Mouse (Mus musculus): ENCODE measurements around the gene Ube4a.

Gene Ube4a

DNA sequence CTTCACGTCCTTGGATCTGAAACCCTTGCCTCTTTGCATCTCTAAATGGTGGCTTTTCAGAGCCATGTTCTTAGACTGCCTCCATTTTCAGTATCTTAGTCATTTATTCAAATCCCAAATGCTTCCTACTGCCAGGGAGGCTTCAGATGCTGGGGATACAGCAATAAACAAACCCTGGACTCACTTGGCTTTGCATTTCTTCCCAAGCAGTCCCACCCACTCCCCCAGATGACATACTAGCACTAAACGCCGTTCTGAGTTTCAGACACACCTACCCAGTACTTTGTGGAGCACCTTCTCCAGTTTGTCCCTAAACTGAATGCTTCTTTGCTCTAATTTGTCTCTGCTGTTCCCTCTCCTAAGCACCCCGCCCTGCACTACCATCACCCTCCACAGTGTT lies 68.4 kb downstream of the Ube4a start:
- no peak for DNase-seq

DNA sequence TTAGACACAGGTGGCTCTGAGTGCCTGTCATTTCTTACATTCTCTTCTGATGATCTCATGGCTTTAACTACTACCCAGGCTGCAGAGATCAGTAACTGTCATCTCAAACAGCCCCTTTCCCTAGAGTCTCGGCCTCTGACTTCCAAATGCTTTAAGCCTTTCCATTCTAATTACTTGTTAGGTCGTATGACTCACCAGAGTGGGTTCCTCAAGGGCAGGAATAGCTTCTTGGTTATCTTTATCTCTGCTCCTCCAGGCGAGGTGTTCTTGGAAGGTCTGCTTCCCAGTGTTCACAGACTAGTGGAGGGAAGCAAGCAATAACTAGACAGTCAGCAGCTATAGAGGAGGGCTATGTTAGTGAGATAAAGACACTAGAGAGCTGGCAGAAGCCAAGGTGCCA lies 72.7 kb downstream of the Ube4a start:
- no peak for DNase-seq

DNA sequence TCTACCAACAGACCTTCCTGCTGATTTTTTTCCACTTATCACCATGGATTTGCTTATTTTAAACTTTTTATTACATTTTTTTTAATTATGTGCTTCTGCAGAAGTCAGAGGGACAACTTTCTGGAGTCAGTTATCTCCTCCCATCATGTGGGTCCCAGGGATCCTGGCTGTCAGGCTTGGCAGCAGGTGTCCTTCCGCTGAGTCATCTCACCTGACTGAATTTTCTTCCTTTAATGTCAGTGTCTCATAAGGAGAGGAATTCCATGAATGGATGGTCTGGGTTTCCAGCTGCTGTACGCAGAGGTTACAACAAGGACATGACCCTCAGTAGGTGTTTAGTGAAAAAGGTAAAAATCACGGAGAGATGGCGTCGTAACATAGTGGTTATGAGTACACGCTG lies 74.2 kb downstream of the Ube4a start:
- DNase-seq, result no peak

DNA sequence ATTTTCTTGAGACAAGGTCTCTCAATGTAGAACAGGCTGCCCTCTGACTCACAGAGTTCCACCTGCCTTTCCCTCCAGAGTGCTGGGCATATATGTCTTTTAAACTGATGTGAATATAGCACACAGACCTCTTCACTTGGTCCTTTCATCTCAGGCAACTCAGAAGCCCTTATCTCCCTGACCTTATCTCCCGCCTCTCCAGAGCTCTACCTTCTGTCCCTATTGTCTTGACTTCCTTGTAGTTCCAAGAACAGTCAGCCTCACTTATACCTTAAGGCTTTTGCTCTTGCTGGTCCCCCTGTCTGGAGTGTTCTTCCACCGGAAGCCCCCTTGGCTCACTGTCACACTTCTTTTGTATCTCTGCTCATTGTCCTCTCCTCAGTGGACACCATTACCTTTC lies 75.3 kb downstream of the Ube4a start:
- no peak for DNase-seq

DNA sequence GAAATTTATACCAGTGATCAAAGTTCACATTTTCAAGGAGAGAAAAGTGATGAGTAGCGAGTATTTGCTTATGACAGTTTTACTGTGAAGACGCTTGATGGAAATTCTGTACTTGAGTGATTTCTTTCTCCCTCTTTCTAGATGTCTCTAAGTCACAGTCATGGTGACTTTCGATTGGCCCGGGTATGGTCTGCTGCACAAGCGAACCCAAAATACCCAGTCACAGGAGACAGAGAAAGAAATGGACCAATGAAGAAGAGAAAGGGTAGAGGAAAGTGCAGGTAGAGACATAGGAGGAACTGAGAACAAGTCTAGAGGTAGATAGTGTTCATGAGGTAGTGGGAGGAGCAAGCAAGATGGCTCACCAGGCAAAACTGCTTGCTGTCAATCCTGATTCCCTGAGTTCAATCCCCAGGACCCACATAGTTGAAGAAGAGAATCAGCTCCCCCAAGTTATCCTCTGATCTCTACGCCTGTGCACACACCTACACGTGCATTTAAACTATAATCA lies 77.2 kb downstream of the Ube4a start:
- no peak for DNase-seq

DNA sequence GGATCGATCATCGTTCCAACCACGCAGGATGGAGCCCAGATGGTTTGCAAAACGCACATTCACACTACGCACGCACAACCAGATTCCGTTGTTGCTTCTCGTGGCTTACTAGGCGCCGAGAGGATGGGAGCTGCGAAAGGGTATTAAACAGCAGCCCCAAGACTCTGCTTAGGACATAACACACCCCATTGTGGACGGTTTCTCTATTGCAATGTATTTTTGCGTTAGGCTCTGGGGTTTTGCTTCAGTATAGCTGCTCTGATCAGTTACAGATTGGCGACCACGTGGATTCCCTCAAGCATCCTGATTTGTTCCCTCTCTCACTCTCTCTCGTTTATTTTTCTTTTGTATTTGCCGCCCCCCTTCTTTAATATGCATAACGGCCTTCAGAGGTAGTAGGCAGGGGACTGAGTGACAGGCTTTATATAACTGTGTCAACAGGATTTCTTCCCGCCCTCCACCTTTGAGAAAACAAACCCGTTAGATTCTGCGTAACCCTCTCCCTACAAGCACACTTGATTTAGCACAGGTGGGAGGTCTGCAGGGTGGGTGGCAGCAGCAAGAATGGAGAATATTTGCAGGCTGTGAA lies 82.3 kb downstream of the Ube4a start:
- DNase-seq, result no peak

DNA sequence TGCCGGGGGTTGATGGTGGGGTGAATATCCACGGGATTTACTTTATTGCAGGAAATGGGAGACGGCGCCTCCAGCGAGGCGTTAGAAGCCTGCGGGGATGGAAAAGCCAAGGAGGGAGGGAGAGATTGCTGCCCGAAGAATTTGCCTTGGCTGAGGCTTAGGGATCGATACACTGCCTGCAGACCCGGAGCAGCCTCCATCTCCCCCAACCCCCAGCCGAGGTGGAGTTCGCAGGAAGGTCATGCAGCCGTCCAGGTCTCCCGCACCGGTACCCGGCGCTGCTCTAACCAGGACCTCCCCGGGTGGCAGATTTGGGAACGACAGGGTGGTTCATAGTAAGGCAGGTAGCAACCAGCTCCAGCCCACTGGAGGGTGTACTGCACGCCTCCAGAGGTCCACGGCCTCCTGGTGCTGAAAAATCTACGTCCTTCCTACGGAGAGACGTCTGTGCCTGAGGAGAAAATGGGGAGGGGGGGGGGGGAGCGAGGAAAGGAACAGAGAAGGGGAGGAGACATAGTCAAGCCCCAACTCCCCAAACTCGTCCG lies 82.9 kb downstream of the Ube4a start:
- DNase-seq, result peak; percentile 40 to 47

DNA sequence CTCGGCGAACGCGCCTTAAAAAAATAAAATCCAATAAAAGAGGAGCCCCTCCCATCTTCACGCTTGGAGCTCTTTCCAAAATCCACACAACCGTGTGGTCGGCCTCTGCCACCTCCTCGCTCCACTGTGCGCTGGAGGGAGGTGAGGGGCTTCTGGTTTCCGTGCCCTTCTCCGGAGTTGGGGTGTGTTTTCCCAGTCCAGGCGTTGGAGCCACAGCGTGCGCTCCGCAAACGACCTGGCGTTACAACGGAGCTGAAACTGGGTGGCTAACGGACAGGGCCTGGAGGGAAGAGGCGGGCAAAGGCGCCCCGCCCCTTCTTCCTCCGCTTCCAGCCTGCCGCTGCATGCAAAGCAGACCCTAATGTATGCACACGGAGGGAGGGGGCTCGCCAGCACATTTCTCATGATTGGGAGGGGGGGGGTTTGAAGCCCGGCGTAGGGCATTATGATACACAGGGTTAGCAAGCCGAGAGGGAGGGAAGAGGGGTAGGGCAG lies 83.4 kb downstream of the Ube4a start:
- peak; percentile 73 to 76 for DNase-seq

DNA sequence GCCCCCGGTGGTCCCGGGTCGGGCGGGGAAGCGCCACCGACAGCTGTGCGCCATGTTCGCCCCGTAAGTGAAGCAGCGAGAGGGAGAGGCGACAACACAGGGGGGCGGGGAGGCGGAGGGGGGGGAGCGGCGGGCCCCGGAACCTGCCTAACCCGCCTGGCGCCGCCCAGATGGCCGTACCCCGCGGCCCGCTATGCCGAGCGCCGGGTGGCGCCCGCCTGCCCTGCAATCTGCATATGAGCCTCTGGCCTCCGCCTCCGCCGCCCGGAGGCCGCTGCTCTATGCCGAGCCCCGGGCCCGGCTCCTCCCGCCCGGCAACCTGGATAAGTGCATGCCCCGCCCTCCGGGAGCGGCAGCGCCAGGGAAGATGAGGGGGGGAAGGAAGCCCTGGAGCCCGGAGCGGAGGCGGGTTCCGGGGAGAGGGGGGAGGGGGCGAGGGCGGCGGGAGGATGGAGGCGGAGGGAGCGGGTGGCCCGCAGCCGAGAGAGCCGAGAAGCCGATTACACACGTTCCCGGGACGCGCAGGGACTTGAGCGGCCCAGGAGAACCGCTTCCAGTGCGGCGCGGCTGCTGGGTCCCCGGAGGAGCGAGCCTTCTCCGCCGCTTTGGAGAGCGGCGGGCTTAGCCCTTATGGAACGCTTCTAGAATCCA lies 84.1 kb downstream of the Ube4a start, which contains the start of gene Kmt2a:
TSS of gene Kmt2a (minus strand) at position 76 of the 651 bp plus-strand sequence.
- peak; percentile 96 for DNase-seq

DNA sequence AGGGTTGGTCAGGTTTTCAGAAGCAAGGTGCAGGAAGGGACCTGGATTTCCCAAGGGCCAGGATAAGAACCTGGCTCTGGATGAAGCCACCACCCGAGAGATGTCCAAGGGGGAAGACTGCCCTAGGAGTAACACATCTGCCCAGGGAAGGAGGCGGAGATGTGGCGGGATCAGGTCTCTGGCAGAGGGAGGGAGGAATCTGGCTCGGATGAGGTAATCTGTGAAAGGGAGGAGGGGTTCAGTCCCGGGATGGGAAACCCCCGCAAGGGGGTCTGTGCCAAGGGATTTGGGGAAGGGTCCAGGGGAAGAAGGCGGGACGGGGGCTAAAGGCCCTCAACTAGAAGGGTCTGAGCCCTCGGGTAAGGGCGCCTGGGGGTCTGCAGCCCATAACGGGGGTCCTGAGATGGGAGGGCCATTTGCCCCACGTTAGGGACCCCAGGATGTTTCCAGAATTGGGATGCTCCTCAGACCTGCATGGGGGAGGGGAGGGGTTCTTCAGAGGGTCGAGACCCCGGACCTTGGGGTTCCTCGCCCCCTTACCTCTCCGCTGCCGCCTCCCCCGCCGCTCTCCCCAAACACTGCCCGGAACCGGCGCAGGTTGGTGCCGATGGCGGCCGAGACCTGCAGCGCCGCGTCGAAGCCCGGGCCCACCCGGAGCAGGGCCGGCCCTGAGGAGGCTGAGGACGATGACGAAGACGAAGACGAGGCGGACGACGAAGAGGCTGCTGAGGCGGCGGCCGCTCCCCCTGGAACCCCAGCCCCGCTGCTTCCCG lies 84.9 kb downstream of the Ube4a start:
- peak; percentile 14 to 29 for DNase-seq

DNA sequence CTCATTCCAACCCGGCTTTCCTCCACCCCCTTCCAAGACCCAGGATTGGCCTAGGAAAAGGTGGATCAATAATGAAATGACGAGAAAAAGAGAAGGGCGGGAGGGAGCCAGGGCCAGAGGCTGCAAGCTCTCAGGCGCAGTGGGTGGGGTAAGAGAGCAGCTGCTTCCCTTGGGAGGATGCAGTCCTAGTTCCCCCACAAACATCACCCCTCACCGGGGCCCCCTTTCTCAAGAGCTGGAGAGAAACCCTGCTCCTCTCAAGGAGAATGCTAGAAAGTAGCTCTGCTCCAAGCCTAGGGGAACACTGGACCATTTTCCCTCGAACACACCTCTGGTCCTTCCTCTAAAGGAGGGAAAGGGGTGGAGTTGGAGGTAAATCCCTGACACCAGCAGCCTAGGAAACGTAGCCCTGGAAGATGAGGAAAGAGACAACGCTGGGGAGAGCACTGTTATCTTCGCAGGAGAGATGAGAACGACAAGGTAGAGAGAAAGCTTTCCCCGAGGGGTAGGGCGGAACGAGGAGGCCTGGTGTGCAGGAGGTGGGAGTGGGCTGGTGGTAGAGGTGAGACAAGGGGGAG lies 85.6 kb downstream of the Ube4a start:
- DNase-seq, result no peak

DNA sequence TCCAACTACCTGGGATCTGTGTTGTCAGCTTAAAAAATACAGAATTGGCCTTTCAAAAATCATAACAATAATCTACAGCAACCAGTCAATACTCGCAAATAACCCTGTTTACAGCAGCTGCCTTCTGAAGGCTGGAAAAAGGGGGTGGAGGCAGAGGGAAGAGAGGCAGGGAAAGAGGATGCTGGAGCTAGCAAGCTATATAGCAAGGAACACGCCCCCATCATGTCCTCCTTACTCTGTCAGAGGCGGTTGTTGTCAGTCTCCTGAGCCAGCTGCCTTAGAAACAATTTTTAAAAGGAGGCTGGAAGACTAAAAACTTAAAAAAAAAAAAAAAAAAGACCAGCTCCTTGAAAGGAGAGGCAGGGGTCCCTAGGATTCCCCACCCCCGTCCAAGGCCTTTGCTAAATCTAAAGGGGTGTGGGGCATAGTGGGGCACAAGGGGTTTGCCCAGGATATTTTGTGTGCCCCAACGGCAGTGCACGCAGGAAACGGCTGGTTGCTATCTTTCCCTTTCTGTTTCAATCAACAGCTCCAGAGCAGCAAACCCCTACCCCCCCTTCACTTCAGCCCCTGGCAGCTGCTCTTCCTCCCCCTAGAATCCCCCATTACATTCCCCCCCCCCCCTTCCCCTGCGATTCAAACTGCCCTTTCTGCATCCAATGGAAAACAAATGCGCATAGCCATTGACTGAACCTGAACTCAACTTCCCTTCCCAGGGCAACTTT lies 86.5 kb downstream of the Ube4a start:
- no peak for DNase-seq

DNA sequence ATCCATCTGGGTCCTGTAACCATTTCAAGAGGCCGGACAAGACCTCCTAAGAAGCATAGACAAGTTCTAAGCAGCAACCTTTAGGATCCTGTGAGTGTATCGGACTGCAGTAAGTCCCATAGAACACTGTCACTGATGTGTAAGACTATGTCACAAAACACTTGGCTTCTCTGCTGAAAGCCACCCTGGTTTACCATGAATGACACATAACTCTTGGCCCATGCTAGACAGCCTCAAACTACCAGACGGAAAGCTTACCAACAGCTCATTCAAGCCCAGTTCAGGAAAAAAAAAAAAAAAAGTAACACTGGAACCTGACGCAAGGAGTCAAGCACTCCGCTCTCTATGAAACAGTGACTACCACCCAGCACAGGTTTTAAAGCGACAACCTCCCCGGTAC lies 87.7 kb downstream of the Ube4a start:
- DNase-seq, result no peak

DNA sequence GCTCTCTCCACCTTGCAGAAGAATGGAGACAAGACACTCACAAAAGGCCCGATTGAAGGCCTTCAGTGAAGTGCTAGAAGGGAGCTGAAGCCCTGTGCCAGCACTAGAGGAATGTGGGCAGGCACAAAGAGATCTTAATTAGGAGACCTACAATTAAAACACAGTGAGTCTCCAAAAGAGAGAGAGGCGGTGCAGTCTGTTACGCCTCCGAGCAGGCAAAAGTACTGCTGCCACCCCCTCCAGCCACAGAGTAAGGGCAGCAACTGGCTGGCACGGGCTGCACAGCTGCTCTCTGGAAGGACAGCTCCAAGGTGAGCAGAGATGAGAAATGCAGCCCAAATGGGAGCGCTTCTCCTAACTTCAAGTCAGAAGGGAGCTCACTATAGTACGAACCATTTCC lies 89.9 kb downstream of the Ube4a start:
- DNase-seq, result peak; percentile 19 to 22

DNA sequence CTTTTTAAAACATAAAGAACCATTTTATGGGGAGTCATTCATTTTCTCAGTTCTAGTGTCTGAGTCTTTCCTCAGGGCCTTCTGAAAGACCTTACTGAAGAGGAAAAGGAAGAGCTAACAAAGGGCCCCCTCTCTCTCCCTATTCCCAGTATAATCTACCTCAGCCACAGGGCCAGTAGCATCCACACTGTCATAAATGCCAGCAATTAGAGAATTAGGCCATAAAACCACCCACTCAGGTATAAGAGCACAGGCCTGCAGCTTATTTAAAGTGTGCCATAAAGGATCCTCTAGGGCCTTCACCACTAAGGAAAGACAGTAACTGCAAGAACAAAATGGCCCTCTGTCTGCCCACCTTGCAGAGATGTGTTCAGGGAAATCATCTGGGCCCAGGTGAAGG lies 91.2 kb downstream of the Ube4a start:
- DNase-seq, result no peak

DNA sequence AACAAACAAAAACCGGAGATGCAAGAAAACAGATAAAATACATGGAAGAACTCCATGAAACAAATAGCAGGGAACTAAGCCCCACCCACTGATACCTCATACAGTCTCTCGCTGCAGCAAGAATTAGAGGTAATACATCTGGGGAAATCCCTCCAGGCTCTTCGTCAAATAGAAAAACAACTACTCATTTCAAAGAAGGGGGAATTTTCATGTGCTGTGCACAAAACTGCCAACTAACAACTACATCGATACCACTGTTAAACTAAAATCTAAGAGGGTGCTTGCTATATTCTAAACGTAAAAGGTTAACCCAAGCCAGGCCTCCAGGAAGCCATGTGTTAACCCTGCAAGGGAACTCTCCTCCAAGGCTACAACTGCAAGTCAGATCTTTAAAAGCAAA lies 91.7 kb downstream of the Ube4a start:
- no peak for DNase-seq

Data from kidney, adult 8-10 months (tissue).